Mouse (Mus musculus): ENCODE data around the gene Ccdc65. TPM values are rescaled to one million over a fixed set of nuclear protein-coding genes. Genes with fewer than 3 reads are reported as not detected.

Ccdc65 gene
- polyA plus RNA-seq, 1 experiment = 3.2 TPM

- Histone ChIP-seq H3K27ac (ENCODE audit: insufficient read depth, low read length) (no peak overlapping the region; the same call in 1 of the 2 replicates), H3K4me1 (ENCODE audit: control insufficient read depth, insufficient read depth, low read length) (peaks cover 20% of the 10 kb centered on the region), H3K4me3 (ENCODE audit: insufficient read depth, low read length) (no peak overlapping the region)
- TF ChIP-seq POLR2A (IDR thresholded peaks at IDR 0.05; ENCODE audit: low read depth, low read length) = no peak
- TF ChIP-seq CTCF (IDR thresholded peaks at IDR 0.05; ENCODE audit: borderline replicate concordance, insufficient read depth, low read length) = no peak
Measured at GRCm38 (mm10) chr15:98747296-98747695, 39.3 kb downstream of the Ccdc65 start.

- H3K27ac ChIP-seq (ENCODE audit: insufficient read depth, low read length) = no peak overlapping the region
- TF ChIP-seq POLR2A (IDR thresholded peaks at IDR 0.05; ENCODE audit: low read depth, low read length) (no peak), CTCF (IDR thresholded peaks at IDR 0.05; ENCODE audit: borderline replicate concordance, insufficient read depth, low read length) (no peak)
- no peak overlapping the region for H3K4me3 ChIP-seq (ENCODE audit: insufficient read depth, low read length)
- peaks cover 20% of the 10 kb centered on the region for H3K4me1 ChIP-seq (ENCODE audit: control insufficient read depth, insufficient read depth, low read length)
Measured at GRCm38 (mm10) chr15:98749093-98749492, 41.1 kb downstream of the Ccdc65 start.

GRCm38 (mm10) chr15:98753021-98753423 lies 45.0 kb downstream of the Ccdc65 start:
- TF ChIP-seq POLR2A (IDR thresholded peaks at IDR 0.05; ENCODE audit: low read depth, low read length) (no peak), CTCF (IDR thresholded peaks at IDR 0.05; ENCODE audit: borderline replicate concordance, insufficient read depth, low read length) (no peak)
- H3K4me3 ChIP-seq (ENCODE audit: insufficient read depth, low read length) = no peak overlapping the region
- H3K4me1 ChIP-seq (ENCODE audit: control insufficient read depth, insufficient read depth, low read length) = peaks cover 2% of the 10 kb centered on the region; the same call in 1 of the 2 replicates
- H3K27ac ChIP-seq (ENCODE audit: insufficient read depth, low read length) = no peak overlapping the region

GRCm38 (mm10) chr15:98754125-98754524 lies 46.1 kb downstream of the Ccdc65 start:
- H3K4me3 ChIP-seq (ENCODE audit: insufficient read depth, low read length) = no peak overlapping the region
- TF ChIP-seq POLR2A (IDR thresholded peaks at IDR 0.05; ENCODE audit: low read depth, low read length) = no peak
- TF ChIP-seq CTCF (IDR thresholded peaks at IDR 0.05; ENCODE audit: borderline replicate concordance, insufficient read depth, low read length) = no peak

GRCm38 (mm10) chr15:98762201-98762621 lies 54.2 kb downstream of the Ccdc65 start:
- H3K27ac ChIP-seq (ENCODE audit: insufficient read depth, low read length) = no peak overlapping the region
- H3K4me3 ChIP-seq (ENCODE audit: insufficient read depth, low read length) = peak overlapping the region; percentile 81
- TF ChIP-seq CTCF (IDR thresholded peaks at IDR 0.05; ENCODE audit: borderline replicate concordance, insufficient read depth, low read length) = no peak
- TF ChIP-seq POLR2A (IDR thresholded peaks at IDR 0.05; ENCODE audit: low read depth, low read length) = peak; percentile 46
- H3K4me1 ChIP-seq (ENCODE audit: control insufficient read depth, insufficient read depth, low read length) = peaks cover 5% of the 10 kb centered on the region

More at GRCm38 (mm10) chr15:98754125-98754524, 46.1 kb downstream of the Ccdc65 start:
- no peak overlapping the region for H3K27ac ChIP-seq (ENCODE audit: insufficient read depth, low read length)
- no peaks in the 10 kb centered on the region for H3K4me1 ChIP-seq (ENCODE audit: control insufficient read depth, insufficient read depth, low read length)

- TF ChIP-seq CTCF (IDR thresholded peaks at IDR 0.05; ENCODE audit: borderline replicate concordance, insufficient read depth, low read length) (no peak), POLR2A (IDR thresholded peaks at IDR 0.05; ENCODE audit: low read depth, low read length) (peak; percentile 80)
- Histone ChIP-seq H3K4me3 (ENCODE audit: insufficient read depth, low read length) (peak within 1 kb of the TSS; percentile 81), H3K4me1 (ENCODE audit: control insufficient read depth, insufficient read depth, low read length) (peaks cover 8% of the 10 kb centered on the region), H3K27ac (ENCODE audit: insufficient read depth, low read length) (peak within 1 kb of the TSS; percentile 38; the same call in 1 of the 2 replicates)
Measured at GRCm38 (mm10) chr15:98762670-98763529, 54.9 kb downstream of the Ccdc65 start, which contains the start of gene Arf3. Arf3 (minus strand) TSS chr15:98763214.

GRCm38 (mm10) chr15:98765929-98766328 lies 57.9 kb downstream of the Ccdc65 start:
- H3K4me1 ChIP-seq (ENCODE audit: control insufficient read depth, insufficient read depth, low read length) = peaks cover 13% of the 10 kb centered on the region
- TF ChIP-seq CTCF (IDR thresholded peaks at IDR 0.05; ENCODE audit: borderline replicate concordance, insufficient read depth, low read length) (no peak), POLR2A (IDR thresholded peaks at IDR 0.05; ENCODE audit: low read depth, low read length) (no peak)
- H3K4me3 ChIP-seq (ENCODE audit: insufficient read depth, low read length) = no peak overlapping the region
- no peak overlapping the region for H3K27ac ChIP-seq (ENCODE audit: insufficient read depth, low read length)

- TF ChIP-seq POLR2A (IDR thresholded peaks at IDR 0.05; ENCODE audit: low read depth, low read length) = no peak
- TF ChIP-seq CTCF (IDR thresholded peaks at IDR 0.05; ENCODE audit: borderline replicate concordance, insufficient read depth, low read length) = no peak
- peaks cover 8% of the 10 kb centered on the region; the same call in 1 of the 2 replicates for H3K4me1 ChIP-seq (ENCODE audit: control insufficient read depth, insufficient read depth, low read length)
- no peak overlapping the region for H3K27ac ChIP-seq (ENCODE audit: insufficient read depth, low read length)
- H3K4me3 ChIP-seq (ENCODE audit: insufficient read depth, low read length) = no peak overlapping the region
Measured at GRCm38 (mm10) chr15:98768259-98768658, 60.3 kb downstream of the Ccdc65 start.

GRCm38 (mm10) chr15:98771813-98772425 lies 63.9 kb downstream of the Ccdc65 start:
- Histone ChIP-seq H3K4me1 (ENCODE audit: control insufficient read depth, insufficient read depth, low read length) (peaks cover 11% of the 10 kb centered on the region; the same call in 1 of the 2 replicates), H3K27ac (ENCODE audit: insufficient read depth, low read length) (no peak overlapping the region), H3K4me3 (ENCODE audit: insufficient read depth, low read length) (no peak overlapping the region)
- TF ChIP-seq CTCF (IDR thresholded peaks at IDR 0.05; ENCODE audit: borderline replicate concordance, insufficient read depth, low read length) (no peak), POLR2A (IDR thresholded peaks at IDR 0.05; ENCODE audit: low read depth, low read length) (no peak)

Measured in embryonic fibroblast, embryonic 13.5 days (primary cell).